Mouse (Mus musculus) testis, adult 2 months (tissue): Measurements from ENCODE around the gene Exo1. TPM values are rescaled to one million over a fixed set of nuclear protein-coding genes. Genes with fewer than 3 reads are reported as not detected.
A peak's percentile ranks its signal among the peaks of the same experiment; 100 is the strongest.

ENCODE experiments used
- H3K27ac ChIP-seq: fragments of 200-500 bp; 2 replicates; pipeline ENCODE4 v1.5.1; 2012; ENCODE audit warnings: low read depth, low read length; ENCODE audit not compliant: control insufficient read depth, insufficient read depth
- H3K27me3 ChIP-seq: fragments of 200-500 bp; 2 replicates; pipeline ENCODE4 v1.6.1; 2012; ENCODE audit warnings: mild to moderate bottlenecking, low read length, moderate library complexity; ENCODE audit not compliant: control insufficient read depth, insufficient read depth
- H3K36me3 ChIP-seq: fragments of 200-500 bp; 2 replicates; pipeline ENCODE4 v1.6.1; 2012; ENCODE audit warnings: mild to moderate bottlenecking, low read length; ENCODE audit not compliant: control insufficient read depth, insufficient read depth
- H3K4me1 ChIP-seq: fragments of 200-500 bp; 2 replicates; pipeline ENCODE4 v1.6.1; 2012; ENCODE audit warnings: low read length; ENCODE audit not compliant: control insufficient read depth, insufficient read depth
- H3K4me3 ChIP-seq: fragments of 200-500 bp; 2 replicates; pipeline ENCODE4 v1.5.1; 2012; ENCODE audit warnings: low read depth, mild to moderate bottlenecking, low read length, moderate library complexity, mixed read lengths; ENCODE audit not compliant: control insufficient read depth
- CTCF ChIP-seq: fragments of 200-500 bp; IDR thresholded peaks from 2 replicates; pipeline ENCODE4 v1.5.1; 2012; ENCODE audit warnings: low read depth, mild to moderate bottlenecking, inconsistent platforms, low read length, moderate library complexity; ENCODE audit not compliant: control insufficient read depth, insufficient read depth, insufficient replicate concordance
- POLR2A ChIP-seq: fragments of 200-500 bp; IDR thresholded peaks from 2 replicates; pipeline ENCODE4 v1.6.1; 2012; ENCODE audit warnings: low read depth, mild to moderate bottlenecking, inconsistent platforms, low read length, moderate library complexity; ENCODE audit not compliant: control insufficient read depth
- polyA plus RNA-seq: library from polyadenylated mRNA; depleted of rRNA; stranded (reverse); fragments of >200 nt; gene quantifications from 2 replicates; pipeline ENCODE4 v1.2.3, GENCODE M21; 2012

Gene Exo1
- polyA plus RNA-seq, 1 experiment, result 3.3 TPM

DNA sequence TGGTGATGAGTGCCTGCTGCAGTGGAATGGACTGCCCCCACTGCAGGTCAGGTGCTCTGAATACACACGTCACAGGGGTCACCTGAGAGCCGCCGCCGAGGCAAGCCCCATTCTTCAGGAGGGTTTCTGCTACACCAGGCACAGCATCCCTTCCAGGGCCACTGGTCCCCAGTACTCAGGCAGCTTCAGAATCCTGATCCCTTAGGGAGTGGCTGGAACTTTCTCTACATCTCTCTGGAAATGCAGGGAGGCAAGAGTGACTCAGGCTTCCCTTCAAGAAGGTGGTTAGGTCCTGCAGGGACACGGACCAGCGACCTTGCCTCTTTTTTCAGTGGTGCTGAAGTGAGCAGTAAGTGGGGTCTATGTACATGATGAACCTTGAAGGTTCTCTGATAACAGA, 12.9 kb downstream of the Exo1 start:
- TF ChIP-seq POLR2A, result no peak
- TF ChIP-seq CTCF, result no peak
- Histone ChIP-seq H3K4me1 (no peaks in the 10 kb centered on the region), H3K4me3 (no peak overlapping the region), H3K36me3 (no peaks in the 10 kb centered on the region; the same call in 1 of the 2 replicates), H3K27me3 (no peaks in the 10 kb centered on the region), H3K27ac (no peak overlapping the region)

DNA sequence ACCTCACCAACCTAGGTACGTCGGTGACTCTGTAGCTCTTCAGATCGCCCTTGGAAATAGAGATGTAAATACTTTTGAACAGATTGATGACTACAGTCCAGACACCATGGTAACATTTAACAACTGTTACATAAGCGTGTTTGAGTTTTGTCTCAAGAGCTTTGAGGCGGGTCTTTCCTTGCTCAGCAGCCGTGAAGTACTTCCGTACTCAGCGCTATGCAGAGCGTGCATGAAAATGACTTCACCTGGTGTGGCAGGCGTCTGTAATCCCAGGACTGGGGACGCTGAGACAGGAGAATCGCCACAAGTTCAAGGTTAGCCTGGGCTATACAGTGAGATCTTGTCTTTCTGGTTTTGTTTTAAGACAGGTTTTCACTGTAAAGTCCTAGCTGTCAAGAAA, 13.3 kb downstream of the Exo1 start:
- Histone ChIP-seq H3K27ac (no peak overlapping the region), H3K27me3 (no peaks in the 10 kb centered on the region), H3K4me1 (no peaks in the 10 kb centered on the region), H3K4me3 (no peak overlapping the region), H3K36me3 (no peaks in the 10 kb centered on the region)
- TF ChIP-seq CTCF, result no peak
- no peak for TF ChIP-seq POLR2A

DNA sequence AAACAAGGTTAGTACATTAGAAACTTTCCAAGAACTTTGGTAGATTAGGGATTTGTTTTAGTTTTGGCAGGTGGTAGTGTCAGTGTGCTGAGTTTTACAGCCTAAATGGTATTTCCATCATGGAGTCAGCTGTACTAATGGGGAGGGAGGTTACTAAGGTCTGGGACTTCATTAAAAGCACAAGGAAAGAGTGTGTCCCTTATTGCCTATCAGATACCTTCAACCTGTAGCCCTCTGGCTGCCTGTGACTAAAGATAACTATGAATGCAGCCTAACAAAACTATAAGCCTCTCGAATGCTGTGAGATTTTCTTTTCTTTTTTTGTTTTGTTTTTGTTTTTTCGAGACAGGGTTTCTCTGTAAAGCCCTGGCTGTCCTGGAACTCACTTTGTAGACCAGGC, 30.8 kb downstream of the Exo1 start:
- Histone ChIP-seq H3K4me1 (no peaks in the 10 kb centered on the region), H3K27ac (no peak overlapping the region), H3K4me3 (no peak overlapping the region), H3K36me3 (peaks cover 4% of the 10 kb centered on the region; the same call in 1 of the 2 replicates), H3K27me3 (no peaks in the 10 kb centered on the region)
- TF ChIP-seq POLR2A (no peak), CTCF (no peak)

DNA sequence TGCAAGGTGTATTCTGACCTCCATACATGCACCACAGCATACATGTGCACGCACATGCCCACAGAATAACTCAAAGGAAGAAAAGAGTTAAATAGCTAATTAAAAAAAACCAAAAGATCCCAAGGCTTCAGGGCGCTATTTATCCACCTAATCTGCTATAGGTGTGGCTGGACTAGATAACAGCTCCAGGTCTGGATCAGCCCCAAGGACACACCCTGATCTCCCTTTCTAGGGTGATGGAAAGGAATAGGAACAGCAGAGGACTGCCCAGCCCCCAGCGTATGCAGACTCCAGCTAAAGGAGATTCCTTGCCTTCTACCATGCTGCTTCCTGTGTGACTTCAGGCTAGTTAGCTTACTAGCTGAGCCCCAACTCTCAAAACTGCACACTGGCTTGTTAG, 31.7 kb downstream of the Exo1 start:
- no peak overlapping the region for H3K27ac ChIP-seq
- no peaks in the 10 kb centered on the region for H3K4me1 ChIP-seq
- no peaks in the 10 kb centered on the region for H3K27me3 ChIP-seq
- H3K4me3 ChIP-seq, result no peak overlapping the region
- no peak for TF ChIP-seq POLR2A
- TF ChIP-seq CTCF, result no peak
- H3K36me3 ChIP-seq, result peaks cover 4% of the 10 kb centered on the region; the same call in 1 of the 2 replicates

DNA sequence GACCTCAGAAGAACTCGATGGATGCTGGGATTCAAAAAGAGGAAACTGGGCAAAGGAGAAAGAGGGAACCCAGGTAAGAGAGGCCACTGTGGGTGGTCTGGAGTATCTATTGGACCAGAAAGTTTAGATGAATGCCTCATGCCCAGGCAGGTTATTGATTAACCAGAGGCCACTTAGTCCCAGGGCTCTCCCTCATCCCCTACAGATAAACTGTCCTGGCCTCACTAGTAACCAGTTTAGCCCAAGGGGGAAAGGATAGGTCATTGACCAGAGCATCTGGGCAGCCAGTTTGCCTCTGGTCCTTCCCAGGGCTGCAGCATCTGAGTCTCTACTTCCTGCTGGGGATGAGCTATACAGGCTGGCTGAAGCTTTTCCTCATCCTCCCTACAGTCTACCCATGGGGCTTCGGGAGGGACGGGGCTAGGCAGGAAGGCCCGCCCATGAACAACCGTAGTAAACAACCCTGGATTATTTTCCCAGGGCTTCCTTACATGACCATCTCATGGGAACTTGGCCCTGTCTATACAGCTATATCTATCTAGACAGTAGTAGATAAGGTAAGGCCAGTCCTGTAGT, 33.4 kb downstream of the Exo1 start:
- Histone ChIP-seq H3K27me3 (no peaks in the 10 kb centered on the region), H3K4me1 (no peaks in the 10 kb centered on the region), H3K4me3 (no peak overlapping the region), H3K36me3 (peaks cover 2% of the 10 kb centered on the region; the same call in 1 of the 2 replicates), H3K27ac (no peak overlapping the region)
- TF ChIP-seq POLR2A, result no peak
- TF ChIP-seq CTCF, result no peak

DNA sequence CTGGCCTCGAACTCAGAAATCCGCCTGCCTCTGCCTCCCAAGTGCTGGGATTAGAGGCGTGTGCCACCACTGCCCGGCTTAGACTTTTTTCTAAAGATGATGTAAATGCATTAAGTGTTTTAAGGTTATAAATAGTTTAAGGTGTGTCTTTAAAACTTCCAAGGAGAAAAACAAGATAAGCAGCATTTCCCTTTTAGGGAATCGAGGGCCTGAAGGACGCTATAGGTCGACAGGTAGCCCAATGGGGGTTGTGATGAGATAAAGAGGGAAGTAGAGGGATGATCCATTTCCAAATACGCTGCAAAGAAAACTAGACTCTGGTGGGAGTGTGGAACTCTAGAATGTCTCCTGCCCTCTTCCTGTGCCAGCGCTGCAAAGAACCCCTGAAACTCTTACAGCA, 39.6 kb downstream of the Exo1 start, which contains the start of gene Gm38100:
Gene Gm38100 (plus strand): TSS at position 301 of the 400 bp plus-strand sequence.
- Histone ChIP-seq H3K36me3 (no peaks in the 10 kb centered on the region), H3K27me3 (no peaks in the 10 kb centered on the region), H3K4me1 (peaks cover 7% of the 10 kb centered on the region), H3K4me3 (peak within 1 kb of the TSS; percentile 34), H3K27ac (no peak within 1 kb of the TSS)
- TF ChIP-seq CTCF (no peak), POLR2A (no peak)

DNA sequence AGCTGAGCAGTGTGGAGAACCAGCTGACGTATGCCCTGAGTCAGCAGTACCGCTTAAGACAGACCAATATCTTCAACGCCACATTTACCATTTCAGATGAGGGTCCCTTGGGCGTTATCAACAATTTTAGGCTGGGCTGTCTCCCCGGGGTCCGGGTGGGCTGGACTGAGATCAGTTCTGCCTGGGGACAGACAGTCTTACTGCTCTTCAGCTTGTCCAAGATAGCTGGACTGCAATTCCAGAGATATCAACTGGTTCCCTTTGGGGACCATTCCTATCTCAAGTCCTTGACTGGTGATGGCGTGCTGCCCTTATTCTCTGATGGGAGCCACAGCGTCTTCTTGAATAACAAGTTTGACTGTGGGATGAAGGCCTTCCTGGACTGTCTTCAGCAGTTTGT, 40.7 kb downstream of the Exo1 start:
- H3K27me3 ChIP-seq, result no peaks in the 10 kb centered on the region
- H3K27ac ChIP-seq, result no peak overlapping the region
- peak overlapping the region; percentile 34 for H3K4me3 ChIP-seq
- peaks cover 7% of the 10 kb centered on the region for H3K4me1 ChIP-seq
- H3K36me3 ChIP-seq, result no peaks in the 10 kb centered on the region
- TF ChIP-seq POLR2A (no peak), CTCF (no peak)

DNA sequence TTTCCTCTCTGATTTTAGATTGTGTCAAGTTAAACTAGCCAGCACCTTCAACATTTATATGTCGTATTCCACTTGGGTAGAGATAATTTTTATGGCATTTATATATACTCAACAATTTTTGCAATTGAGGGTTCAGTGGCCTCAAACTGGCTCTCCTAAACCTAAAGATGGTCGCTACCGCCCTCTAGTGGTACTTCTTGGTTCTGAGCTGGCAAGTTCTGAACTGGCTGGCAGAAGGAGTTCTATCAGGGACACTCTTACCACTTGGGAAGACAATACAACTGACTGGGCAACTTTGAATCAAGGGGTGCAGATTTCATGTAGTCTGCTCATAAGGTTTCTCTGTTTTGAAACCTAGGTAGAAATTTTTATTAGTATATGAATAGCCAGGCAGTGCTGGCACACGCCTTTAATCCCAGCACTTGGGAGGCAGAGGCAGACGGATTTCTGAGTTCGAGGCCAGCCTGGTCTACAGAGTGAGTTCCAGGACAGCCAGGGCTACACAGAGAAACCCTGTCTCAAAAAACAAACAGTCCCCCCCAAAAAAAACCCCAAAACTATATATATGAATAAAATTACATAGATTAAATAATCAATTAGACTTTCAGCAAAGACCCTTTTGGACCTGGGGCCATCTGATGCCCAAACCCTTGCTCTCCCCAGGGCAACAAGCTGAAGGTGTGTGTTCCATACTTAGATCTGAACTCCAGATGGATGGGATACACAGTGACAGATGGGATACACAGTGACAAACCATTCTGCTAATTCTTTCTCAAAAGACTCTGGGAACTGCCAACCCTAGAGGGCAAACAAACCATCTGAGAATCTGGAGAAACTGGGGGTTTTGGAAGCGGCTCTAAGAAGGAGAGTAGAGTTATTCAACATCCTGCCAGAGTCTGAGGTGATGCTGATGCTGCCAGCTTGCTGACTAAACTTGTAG, 43.7 kb downstream of the Exo1 start:
- Histone ChIP-seq H3K27me3 (no peaks in the 10 kb centered on the region), H3K36me3 (no peaks in the 10 kb centered on the region), H3K4me3 (no peak overlapping the region), H3K27ac (no peak overlapping the region), H3K4me1 (peaks cover 7% of the 10 kb centered on the region)
- TF ChIP-seq POLR2A, result no peak
- TF ChIP-seq CTCF, result peak; percentile 35; the same call in 1 of the 2 replicates
